Mouse (Mus musculus) E14TG2a.4 (cell line): ENCODE measurements around the gene Tll2.

ENCODE experiments used
- CTCF ChIP-seq: conservative IDR thresholded peaks from 2 replicates; pipeline ENCODE4 v1.5.1; 2014; ENCODE audit warnings: low read length
- POU5F1 ChIP-seq: IDR thresholded peaks from 2 replicates; pipeline ENCODE4 v1.6.1; 2014; ENCODE audit warnings: low read length, borderline replicate concordance

DNA sequence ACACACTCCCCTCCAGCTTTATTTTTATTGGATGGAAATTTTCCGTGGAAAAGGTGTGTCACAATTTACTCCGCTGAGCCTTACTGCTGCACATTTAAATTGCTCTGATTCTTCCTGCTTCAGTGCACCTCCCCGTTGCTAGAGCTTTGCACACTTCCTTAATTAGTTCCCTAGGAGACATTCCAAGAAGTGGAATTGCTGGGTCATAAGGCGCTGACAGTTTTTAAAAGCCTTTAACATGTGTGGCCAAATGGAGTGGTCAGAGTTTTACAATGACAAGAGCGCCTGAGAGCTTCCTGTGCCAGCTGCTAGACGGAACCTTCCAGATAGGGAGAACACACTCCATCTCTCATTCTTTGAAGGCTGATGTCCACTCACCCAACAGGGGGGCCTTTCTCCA lies 94.0 kb downstream of the Tll2 start:
- no peak for TF ChIP-seq CTCF
- TF ChIP-seq POU5F1, result no peak
